Mouse (Mus musculus) urinary bladder, adult 18-20 months (tissue): Measurements from ENCODE around the gene Endov.
A peak's percentile ranks its signal among the peaks of the same experiment; 100 is the strongest.

Experiments used
- DNase-seq, 2 experiments: peaks; one replicate each; pipeline ENCODE4 v3.0.0; 2022; ENCODE audit warnings: low spot score in 2 of 2, mixed read lengths in 2 of 2

Gene Endov

DNA sequence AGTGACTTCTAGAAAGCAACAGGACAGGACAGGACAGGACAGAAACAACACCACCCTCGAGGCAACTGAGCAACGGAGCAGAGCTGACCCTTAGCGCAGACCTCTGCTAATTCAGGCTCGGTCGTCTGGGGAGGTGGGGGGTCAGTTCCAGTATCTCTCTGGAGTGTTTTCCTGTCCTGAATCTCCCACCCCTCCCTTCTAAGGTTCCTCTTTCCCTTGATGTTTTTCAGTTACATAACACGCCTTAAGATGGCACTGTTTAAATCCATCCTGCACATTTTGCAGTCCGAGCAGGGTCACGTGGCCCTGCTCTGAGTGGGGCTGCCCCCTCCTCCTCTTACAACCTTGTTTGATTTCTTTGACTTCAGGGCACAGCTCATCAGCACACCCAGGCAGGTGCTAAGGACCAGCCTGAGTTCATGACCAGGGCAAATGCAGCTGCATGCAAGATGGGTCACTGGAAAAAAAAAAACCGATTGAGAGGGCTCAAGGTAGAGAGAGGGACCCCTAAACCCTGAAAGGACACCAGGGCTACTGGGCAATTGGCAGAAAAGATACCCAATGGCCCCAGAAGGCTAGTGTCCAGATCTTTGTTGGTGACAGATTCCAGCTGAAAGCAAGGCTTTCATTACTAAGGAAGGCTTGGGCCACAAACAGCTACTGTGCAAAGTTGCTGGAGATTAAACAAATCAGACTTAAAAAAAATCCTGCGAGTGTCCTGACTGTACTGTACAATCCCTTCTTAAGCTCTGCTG, 54.8 kb downstream of the Endov start:
- DNase-seq: no peak

DNA sequence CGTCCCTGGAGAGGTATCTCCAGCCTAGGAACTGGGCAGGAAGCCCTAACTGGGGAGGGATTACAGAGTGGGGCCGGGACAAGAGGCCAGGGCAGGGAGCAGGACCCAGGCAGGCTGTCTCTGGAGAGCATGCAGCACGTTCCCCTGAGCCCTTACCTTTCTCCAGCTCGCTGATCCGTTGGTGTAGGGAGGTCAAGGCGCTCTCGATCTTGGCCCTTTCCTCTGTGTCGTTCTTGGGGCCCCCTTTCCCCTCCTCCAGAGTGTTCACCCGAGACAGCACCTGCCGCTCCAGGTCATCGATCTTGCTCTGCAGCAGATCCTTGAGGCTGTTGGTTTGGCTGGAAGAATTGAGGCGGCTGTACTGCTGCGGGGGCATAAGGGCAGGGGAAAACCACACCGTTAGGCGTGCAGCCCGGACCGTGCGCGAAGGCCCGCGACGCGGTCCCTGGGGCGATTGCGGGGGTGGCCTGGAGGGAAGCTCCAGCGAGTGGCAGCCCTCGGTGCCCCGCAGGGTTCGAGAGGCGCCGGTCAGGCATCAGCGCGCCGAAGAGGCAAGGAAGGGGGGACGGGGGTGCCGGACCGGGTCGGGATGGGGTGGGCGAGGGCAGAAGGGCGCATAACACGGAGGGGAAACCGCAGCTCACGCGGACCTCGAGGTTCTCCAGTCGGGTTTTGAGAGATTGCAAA, 55.5 kb downstream of the Endov start:
- DNase-seq: peak in 1 of 2 experiments; percentile 30

DNA sequence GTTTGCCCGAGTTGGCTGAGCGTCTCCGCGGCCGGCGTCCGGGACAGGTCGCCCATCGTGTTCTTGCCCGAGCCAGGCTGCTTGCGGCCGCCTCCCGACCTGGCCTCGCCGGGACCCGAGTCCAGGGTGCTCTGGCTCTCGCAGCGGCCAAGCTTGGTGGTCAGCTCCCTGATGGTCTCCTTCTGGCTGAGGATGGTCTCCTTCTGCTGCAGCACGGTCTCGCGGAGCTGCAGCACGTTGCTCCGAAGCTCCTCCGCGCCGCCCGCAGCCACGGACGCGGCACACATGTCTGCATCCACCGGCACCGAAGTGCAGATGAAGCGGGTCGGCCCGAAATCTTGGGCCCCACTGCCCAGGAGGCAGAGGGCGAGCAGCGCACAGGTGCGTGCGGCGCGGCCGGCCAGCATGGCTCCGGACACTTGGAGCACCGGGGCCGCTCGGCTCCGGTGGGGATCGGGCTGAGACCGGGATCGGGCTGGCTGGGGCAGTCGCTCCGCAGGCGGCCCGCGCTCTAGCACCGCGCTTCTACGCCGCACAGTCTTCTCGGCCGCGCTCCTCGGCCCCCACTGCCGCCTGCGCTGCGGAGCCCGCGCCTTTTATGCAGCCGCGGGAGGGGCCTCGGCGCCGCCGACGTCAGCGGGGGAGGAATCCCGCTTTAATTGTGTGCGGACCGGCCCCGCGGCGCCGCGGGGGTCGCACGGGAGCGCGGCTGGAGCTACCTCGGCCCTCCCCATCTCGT, 56.2 kb downstream of the Endov start, which contains the start of gene Nptx1:
Nptx1 (minus strand) TSS at position 571 of the 739 bp plus-strand sequence.
- DNase-seq: peak in 1 of 2 experiments; percentile 48

GRCm38 (mm10) chr11:119547951-119548591, 56.9 kb downstream of the Endov start:
- DNase-seq: peak in 1 of 2 experiments; percentile 25

DNA sequence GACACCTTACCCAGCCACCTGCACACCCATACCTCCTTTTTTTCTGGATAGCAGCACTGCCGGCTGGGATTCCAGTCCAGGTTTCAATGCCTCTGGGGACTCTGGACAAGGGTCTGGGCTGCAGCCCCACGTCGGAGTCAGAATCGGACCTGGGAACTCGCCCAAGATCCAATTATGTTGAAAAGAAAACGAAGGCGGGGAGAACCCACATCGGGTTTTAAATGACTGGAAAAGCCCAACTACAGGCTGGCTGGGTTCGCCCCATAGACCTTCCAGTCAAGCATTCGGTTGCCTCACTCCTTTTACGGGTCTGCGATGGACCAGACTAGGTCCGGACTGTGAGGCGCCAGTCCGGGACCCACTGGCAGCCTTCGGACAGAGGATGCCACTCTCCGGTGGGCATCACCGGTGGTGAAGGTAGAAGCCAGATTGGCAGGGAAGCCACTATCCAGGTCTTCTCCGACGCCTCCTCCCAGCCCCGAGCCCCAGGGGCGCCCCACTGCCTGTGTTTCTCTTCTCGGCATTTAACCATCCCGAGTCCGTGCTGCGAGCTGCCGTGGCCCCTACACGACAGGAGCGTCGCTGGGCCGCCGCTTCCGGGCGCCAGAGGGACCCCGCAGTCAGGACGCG, 57.7 kb downstream of the Endov start:
- DNase-seq: peak in 1 of 2 experiments; percentile 22

DNA sequence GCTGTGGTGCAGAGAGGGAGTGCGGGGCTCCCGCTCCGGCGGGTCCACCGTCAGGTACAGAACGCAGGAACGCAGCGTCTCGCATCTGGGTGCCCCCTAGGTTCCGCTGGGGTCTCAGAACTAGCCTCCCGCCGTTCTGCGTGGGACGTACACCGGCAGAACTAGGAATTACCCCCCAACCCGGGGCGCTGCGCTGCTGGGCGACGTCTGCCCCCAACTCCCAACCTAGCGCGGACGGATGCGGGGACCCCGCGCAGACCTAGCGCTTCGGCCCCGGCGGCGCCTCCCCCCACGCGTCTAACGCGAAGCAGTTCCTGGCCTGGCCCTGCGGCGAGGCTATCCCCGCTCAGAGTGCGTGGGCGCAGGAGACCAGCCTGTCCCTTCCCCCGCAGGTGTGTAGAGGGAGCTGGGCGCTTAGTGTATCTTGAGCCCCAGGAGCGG, 58.2 kb downstream of the Endov start:
- no peak for DNase-seq

- DNase-seq: no peak
These were observed 59.6 kb downstream of the Endov start for GRCm38 (mm10) chr11:119550546-119551335.

DNA sequence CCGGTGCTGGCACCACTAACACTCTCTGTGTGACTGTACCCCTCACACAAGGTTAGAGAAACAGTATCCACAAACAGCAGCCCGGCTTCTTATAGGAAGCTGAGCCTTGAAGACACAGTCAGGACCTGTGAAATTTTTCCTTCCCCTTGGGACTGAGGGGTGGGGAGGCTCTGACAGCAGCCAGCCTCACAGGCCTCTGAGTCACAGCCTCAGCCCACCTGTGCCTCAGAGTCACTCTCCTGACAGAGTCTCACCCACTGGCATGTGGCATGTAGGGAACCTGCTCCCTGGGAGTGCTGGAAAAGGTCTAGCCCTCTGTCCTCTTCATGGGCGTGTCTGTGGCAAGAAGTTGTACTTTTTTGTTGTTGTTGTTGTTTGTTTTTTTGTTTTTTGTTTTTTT, 60.3 kb downstream of the Endov start:
- no peak for DNase-seq

DNA sequence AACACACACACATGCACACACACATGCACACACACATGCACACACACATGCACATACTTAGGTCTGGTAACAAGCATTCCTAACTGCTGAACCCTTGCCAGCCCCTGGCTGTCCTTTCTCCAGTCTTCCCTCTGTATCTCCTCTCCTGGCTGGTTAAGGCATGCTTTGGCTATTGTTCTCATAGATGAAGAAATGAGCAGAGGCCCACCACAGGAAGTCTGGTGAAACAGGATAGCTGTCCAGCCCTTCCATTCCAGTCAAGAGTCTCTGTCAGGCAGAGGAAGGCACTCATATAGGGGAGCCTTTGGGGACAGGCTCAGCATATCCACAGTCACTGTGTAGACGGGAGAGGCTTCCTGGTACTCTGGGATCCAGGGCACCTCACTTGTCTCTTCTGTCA, 61.2 kb downstream of the Endov start:
- no peak for DNase-seq

DNA sequence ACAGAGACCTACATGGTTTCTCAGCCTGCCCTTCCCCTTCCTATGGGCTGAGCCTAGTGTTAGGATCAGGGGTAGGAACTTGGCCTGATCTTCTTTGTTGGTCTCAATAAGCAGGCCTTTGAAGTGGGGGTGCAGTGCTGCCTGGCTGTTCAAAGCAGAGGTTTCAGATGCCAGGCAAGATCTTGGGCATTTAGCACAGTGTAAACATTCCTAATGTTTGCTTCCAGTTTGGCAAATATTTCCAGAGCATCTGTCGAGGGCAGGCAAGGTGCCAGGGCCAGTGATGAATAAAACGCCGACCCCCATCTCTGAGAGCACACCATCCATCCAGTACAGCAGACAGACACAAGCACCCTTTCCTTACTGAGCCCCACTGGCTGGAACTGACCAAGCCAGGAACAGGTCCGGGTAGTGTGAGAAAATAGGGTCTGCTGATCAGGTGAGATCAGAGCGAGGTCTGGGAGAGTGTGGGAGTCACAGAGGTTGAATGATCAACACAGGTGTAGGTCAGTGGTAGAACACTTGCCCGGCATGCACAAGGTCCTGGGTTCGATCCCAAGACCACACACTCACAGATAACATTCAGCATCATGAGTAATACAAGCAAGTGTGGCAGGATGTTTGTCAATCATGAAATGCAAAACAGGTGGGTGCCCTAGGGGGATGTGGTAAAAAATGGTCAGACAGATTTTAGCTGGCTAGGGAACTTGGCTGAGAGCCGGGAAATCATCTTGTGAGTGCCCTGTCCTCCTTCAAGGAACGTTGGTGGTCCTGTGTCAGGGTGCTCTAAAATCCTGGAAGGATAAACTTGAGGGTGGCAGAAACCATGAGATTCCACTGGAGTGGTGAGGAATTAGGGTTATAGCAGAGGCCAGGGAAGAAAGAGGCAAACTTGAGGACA, 62.0 kb downstream of the Endov start:
- no peak for DNase-seq

DNA sequence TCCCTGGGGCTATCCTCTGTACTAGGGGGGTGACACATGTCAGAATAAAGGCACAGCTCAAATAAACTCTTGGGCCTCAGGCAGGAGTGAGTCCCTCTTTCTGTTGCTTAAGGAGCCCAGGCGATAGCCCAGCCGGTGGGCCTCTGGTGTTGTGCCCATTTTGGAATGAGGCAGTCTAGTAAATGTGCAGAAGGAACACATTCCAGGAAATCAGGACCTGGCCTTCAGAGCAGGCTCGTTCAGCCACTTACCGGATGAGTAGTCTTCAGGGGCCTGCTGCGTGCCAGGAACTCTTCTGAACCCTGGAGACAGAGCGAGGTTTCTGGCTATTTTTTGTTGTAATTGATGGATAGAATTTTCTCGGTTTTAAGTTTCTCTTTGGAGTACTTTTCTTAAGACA, 63.6 kb downstream of the Endov start:
- no peak for DNase-seq

DNA sequence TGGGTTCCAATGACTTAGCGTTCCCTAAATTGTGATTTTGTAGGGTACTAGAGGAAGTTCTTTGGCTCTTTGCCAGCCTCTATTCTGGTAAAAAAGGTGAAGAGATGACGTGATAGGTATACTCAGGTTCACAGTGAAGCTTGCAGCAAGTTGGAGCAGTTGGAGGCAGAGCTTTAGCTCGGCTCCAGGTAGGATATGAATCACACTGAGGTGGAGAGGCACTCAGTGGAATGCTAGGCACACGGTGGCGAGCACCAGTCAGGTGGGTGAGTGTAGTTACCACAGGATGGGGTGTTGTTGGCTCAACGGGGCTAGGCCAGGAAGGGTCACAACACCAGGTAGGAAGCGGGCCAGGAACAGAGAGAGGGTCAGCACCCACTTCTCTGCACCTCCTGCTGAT, 64.0 kb downstream of the Endov start:
- no peak for DNase-seq

GRCm38 (mm10) chr11:119557940-119558869, 67.1 kb downstream of the Endov start:
- DNase-seq: no peak

DNA sequence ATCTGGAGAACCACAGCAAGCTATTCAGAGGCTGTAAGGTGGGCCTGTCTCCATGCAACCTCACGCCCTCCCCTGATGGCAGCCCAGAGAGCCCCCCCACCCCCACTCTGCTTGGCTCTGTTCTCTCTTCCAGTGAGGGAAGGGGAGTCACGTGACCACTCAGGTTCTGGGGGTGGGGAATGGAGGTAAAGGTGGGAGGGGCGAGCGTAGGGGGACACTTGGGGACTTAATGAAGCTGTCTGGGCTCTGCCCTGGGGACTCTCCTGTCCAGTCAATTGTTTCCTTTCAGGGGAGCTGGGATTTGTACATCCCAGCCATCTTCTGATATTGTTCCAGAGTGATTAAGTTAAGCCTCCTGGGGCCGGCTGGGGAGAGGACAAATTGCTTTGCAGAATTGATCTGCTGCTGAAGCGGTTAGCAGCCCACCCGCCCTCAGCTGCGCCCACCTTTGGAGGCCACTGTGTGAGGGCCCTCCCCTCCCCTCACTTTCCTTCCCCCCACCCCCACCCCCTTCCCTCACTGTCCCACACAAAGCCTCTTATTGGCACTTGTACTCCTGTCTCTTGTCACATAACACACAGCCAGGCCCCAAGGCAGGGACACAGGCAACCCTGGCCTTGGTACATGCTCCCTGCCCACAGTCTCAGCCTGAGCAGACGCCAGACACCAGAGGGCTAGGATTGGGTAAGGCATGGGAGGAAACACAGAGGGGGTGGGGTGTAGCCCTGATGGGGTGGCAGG, 67.9 kb downstream of the Endov start:
- DNase-seq: no peak
